Mouse (Mus musculus): ENCODE measurements around the gene Prkca.

- TF ChIP-seq CTCF (IDR thresholded peaks at IDR 0.05; ENCODE audit: low read depth, low read length) (no peak), POLR2A (IDR thresholded peaks at IDR 0.05; ENCODE audit: insufficient read depth, low read length) (no peak)
These were observed 114.4 kb downstream of the Prkca start for GRCm38 (mm10) chr11:108229176-108229946.
